Mouse (Mus musculus): ENCODE results near the gene Dnajc6. TPM values are rescaled to one million over a fixed set of nuclear protein-coding genes. Genes with fewer than 3 reads are reported as not detected.

Dnajc6 gene
- total RNA-seq, 2 experiments from 2014 or later: 317 to 331 TPM

GRCm38 (mm10) chr4:101675726-101676125 lies 179.3 kb downstream of the Dnajc6 start:
- DNase-seq (ENCODE audit: extremely low spot score in 1 of 2, low spot score in 1 of 2): no peak

GRCm38 (mm10) chr4:101682620-101683019 lies 186.2 kb downstream of the Dnajc6 start:
- no peak for DNase-seq (ENCODE audit: extremely low spot score in 1 of 2, low spot score in 1 of 2)

- no peak for DNase-seq (ENCODE audit: extremely low spot score in 1 of 2, low spot score in 1 of 2)
These were observed 186.6 kb downstream of the Dnajc6 start for GRCm38 (mm10) chr4:101683086-101683485.

- no peak for DNase-seq (ENCODE audit: extremely low spot score in 1 of 2, low spot score in 1 of 2)
These were observed 188.4 kb downstream of the Dnajc6 start for GRCm38 (mm10) chr4:101684821-101685220.

GRCm38 (mm10) chr4:101686227-101686810 lies 189.9 kb downstream of the Dnajc6 start:
- DNase-seq (ENCODE audit: extremely low spot score in 1 of 2, low spot score in 1 of 2): no peak

GRCm38 (mm10) chr4:101689241-101689640 lies 192.8 kb downstream of the Dnajc6 start:
- DNase-seq (ENCODE audit: extremely low spot score in 1 of 2, low spot score in 1 of 2): no peak

GRCm38 (mm10) chr4:101689645-101690044 lies 193.2 kb downstream of the Dnajc6 start:
- DNase-seq (ENCODE audit: extremely low spot score in 1 of 2, low spot score in 1 of 2): no peak

Other genes starting within 250 kb of the Dnajc6 start
- 100 to 1,000 TPM; 118 to 121 TPM for gene Jak1, start 231.4 kb upstream of the Dnajc6 start, total RNA-seq (2021)
- 10 to 100 TPM; 61.7 to 81.2 TPM for gene Ak4, start 77.4 kb upstream of the Dnajc6 start, total RNA-seq (2021)
- gene Leprot, start 151.1 kb downstream of the Dnajc6 start, total RNA-seq (2021): 10 to 100 TPM; 29.7 to 33.7 TPM
- gene Lepr, start 220.8 kb downstream of the Dnajc6 start, total RNA-seq (2021): 1 to 10 TPM; 1.6 to 2.1 TPM